Mouse (Mus musculus) lung, embryonic 14.5 days (tissue): ENCODE results near the gene Apbb2. TPM values are rescaled to one million over a fixed set of nuclear protein-coding genes. Genes with fewer than 3 reads are reported as not detected.

Source experiments
- ATAC-seq: fragments of 200-750 bp; cut with Nextera tagmentation; 2 replicates; pipeline ENCODE4 v1.8.0; 2017; ENCODE audit warnings: mild to moderate bottlenecking, moderate TSS enrichment, moderate library complexity; ENCODE audit not compliant: insufficient read depth
- DNase-seq: peaks from one replicate; pipeline ENCODE4 v3.0.0-alpha.2; 2015
- H3K27ac ChIP-seq: fragments of 300-500 bp; sonication (generic); 2 replicates; pipeline ENCODE4 v1.5.1; 2014; ENCODE audit warnings: low read depth, mild to moderate bottlenecking, moderate library complexity
- H3K27me3 ChIP-seq: fragments of 300-500 bp; sonication (generic); 2 replicates; pipeline ENCODE4 v1.6.1; 2014; ENCODE audit warnings: low read length, control low read depth; ENCODE audit not compliant: insufficient read depth
- H3K36me3 ChIP-seq: fragments of 300-500 bp; sonication (generic); 2 replicates; pipeline ENCODE4 v1.6.1; 2014; ENCODE audit warnings: control low read depth; ENCODE audit not compliant: insufficient read depth
- H3K4me1 ChIP-seq: fragments of 300-500 bp; sonication (generic); 2 replicates; pipeline ENCODE4 v1.6.1; 2014; ENCODE audit warnings: antibody characterized with exemption, control low read depth; ENCODE audit not compliant: insufficient read depth
- H3K4me2 ChIP-seq: fragments of 300-500 bp; sonication (generic); 2 replicates; pipeline ENCODE4 v1.6.1; 2014; ENCODE audit warnings: mild to moderate bottlenecking
- H3K4me3 ChIP-seq: fragments of 300-500 bp; sonication (generic); 2 replicates; pipeline ENCODE4 v1.5.1; 2014; ENCODE audit warnings: low read depth, low read length
- H3K9ac ChIP-seq: fragments of 300-500 bp; sonication (generic); 2 replicates; pipeline ENCODE4 v1.6.1; 2014
- H3K9me3 ChIP-seq: fragments of 300-500 bp; sonication (generic); 2 replicates; pipeline ENCODE4 v1.6.1; 2016; ENCODE audit warnings: low read depth, low read length, control low read depth
- CTCF ChIP-seq: IDR thresholded peaks from 2 replicates; pipeline ENCODE4 v1.5.1; 2016; ENCODE audit warnings: antibody characterized with exemption, low read depth
- WGBS: fragments of 180-500 bp; shearing (Covaris S2); extraction: QIAGEN DNeasy Blood & Tissue Kit; methylation state at CpG from one replicate; pipeline ENCODE4 v1.1.7; 2014; 5-methylcytosine and 5-hydroxymethylcytosine counted together
- polyA plus RNA-seq: library from polyadenylated mRNA; unstranded; fragments of >200 nt; fragmentation: Nextera tagmentation; extraction: Ambion mirVana; gene quantifications from 2 replicates; pipeline ENCODE4 v1.2.1, GENCODE M21; 2014

Gene Apbb2
- polyA plus RNA-seq, 1 experiment from 2014 or later, result 54.6 TPM

- Histone ChIP-seq H3K27me3 (no peaks in the 10 kb centered on the region), H3K4me1 (peaks cover 9% of the 10 kb centered on the region; the same call in 1 of the 2 replicates), H3K4me2 (no peak overlapping the region), H3K27ac (no peak overlapping the region), H3K36me3 (no peaks in the 10 kb centered on the region), H3K4me3 (no peak overlapping the region), H3K9me3 (no peaks in the 10 kb centered on the region), H3K9ac (no peak overlapping the region)
- WGBS, result 36% methylated on average over 7 of the region's 7 CpGs
- peak; percentile 55 for TF ChIP-seq CTCF
- DNase-seq (peak; percentile 55), ATAC-seq (no peak)
These were observed 280.0 kb downstream of the Apbb2 start for GRCm38 (mm10) chr5:66338583-66338982.

GRCm38 (mm10) chr5:66337969-66338345 is 280.6 kb downstream of the Apbb2 start:
- Histone ChIP-seq H3K4me3 (peak overlapping the region; percentile 37), H3K9ac (no peak overlapping the region), H3K4me1 (peaks cover 9% of the 10 kb centered on the region; the same call in 1 of the 2 replicates), H3K4me2 (peak overlapping the region; percentile 77), H3K9me3 (no peaks in the 10 kb centered on the region), H3K27ac (no peak overlapping the region), H3K27me3 (no peaks in the 10 kb centered on the region), H3K36me3 (no peaks in the 10 kb centered on the region)
- ATAC-seq, result peak; percentile 67
- peak; percentile 70 for DNase-seq
- TF ChIP-seq CTCF, result no peak
- 22% methylated on average over 6 of the region's 6 CpGs for WGBS

GRCm38 (mm10) chr5:66337025-66337968 is 281.3 kb downstream of the Apbb2 start:
- Histone ChIP-seq H3K4me2 (peak overlapping the region; percentile 77), H3K9ac (peak overlapping the region; percentile 42), H3K4me1 (peaks cover 9% of the 10 kb centered on the region; the same call in 1 of the 2 replicates), H3K36me3 (no peaks in the 10 kb centered on the region), H3K27me3 (no peaks in the 10 kb centered on the region), H3K27ac (no peak overlapping the region), H3K9me3 (no peaks in the 10 kb centered on the region), H3K4me3 (peak overlapping the region; percentile 37)
- TF ChIP-seq CTCF, result no peak
- ATAC-seq (peak; percentile 90), DNase-seq (peak; percentile 70)
- 3% methylated on average over 38 of the region's 38 CpGs for WGBS

GRCm38 (mm10) chr5:66330806-66331205 is 287.8 kb downstream of the Apbb2 start:
- H3K4me1 ChIP-seq, result no peaks in the 10 kb centered on the region
- no peak for DNase-seq
- WGBS, result 82% methylated on average over 6 of the region's 6 CpGs
- H3K36me3 ChIP-seq, result no peaks in the 10 kb centered on the region
- no peak overlapping the region for H3K27ac ChIP-seq
- TF ChIP-seq CTCF, result no peak
- no peak overlapping the region for H3K4me2 ChIP-seq
- H3K9me3 ChIP-seq, result no peaks in the 10 kb centered on the region
- no peak overlapping the region for H3K9ac ChIP-seq
- no peak overlapping the region for H3K4me3 ChIP-seq
- ATAC-seq, result no peak
- H3K27me3 ChIP-seq, result no peaks in the 10 kb centered on the region

GRCm38 (mm10) chr5:66328766-66329165 is 289.8 kb downstream of the Apbb2 start:
- no peaks in the 10 kb centered on the region for H3K27me3 ChIP-seq
- no peaks in the 10 kb centered on the region for H3K9me3 ChIP-seq
- no peak overlapping the region for H3K27ac ChIP-seq
- H3K4me2 ChIP-seq, result no peak overlapping the region
- no peaks in the 10 kb centered on the region for H3K4me1 ChIP-seq
- no peak overlapping the region for H3K4me3 ChIP-seq
- TF ChIP-seq CTCF, result no peak
- no peaks in the 10 kb centered on the region for H3K36me3 ChIP-seq
- no peak overlapping the region for H3K9ac ChIP-seq
- 86% methylated on average over 7 of the region's 7 CpGs for WGBS
- DNase-seq, result no peak
- ATAC-seq, result no peak

GRCm38 (mm10) chr5:66327949-66328726 is 290.4 kb downstream of the Apbb2 start:
- Histone ChIP-seq H3K9ac (no peak overlapping the region), H3K4me3 (no peak overlapping the region), H3K4me2 (no peak overlapping the region), H3K36me3 (no peaks in the 10 kb centered on the region), H3K27me3 (no peaks in the 10 kb centered on the region), H3K4me1 (no peaks in the 10 kb centered on the region), H3K27ac (no peak overlapping the region), H3K9me3 (no peaks in the 10 kb centered on the region)
- peak; percentile 49; the same call in 1 of the 2 replicates for ATAC-seq
- no peak for TF ChIP-seq CTCF
- 57% methylated on average over 19 of the region's 19 CpGs for WGBS
- DNase-seq, result no peak

GRCm38 (mm10) chr5:66326395-66326794 is 292.2 kb downstream of the Apbb2 start:
- Histone ChIP-seq H3K36me3 (no peaks in the 10 kb centered on the region), H3K4me1 (no peaks in the 10 kb centered on the region), H3K27ac (no peak overlapping the region), H3K9ac (no peak overlapping the region), H3K27me3 (no peaks in the 10 kb centered on the region), H3K9me3 (no peaks in the 10 kb centered on the region), H3K4me3 (no peak overlapping the region), H3K4me2 (no peak overlapping the region)
- 73% methylated on average over 7 of the region's 7 CpGs for WGBS
- no peak for DNase-seq
- no peak for ATAC-seq
- TF ChIP-seq CTCF, result peak; percentile 90
